Mouse (Mus musculus) MEL (cell line): Measurements from ENCODE around the gene Borcs8. TPM values are rescaled to one million over a fixed set of nuclear protein-coding genes. Genes with fewer than 3 reads are reported as not detected.

Experiments used
- DNase-seq: peaks from one replicate; pipeline ENCODE4 v3.0.0; 2011; ENCODE audit warnings: low read depth, low spot score
- H3K27ac ChIP-seq: 2 replicates; pipeline ENCODE4 v1.5.1; 2012; ENCODE audit warnings: low read depth, mild to moderate bottlenecking, control low read depth, low read length, moderate library complexity; ENCODE audit not compliant: control insufficient read depth
- H3K27me3 ChIP-seq, 2 experiments: fragments of 150-350 bp in 1 of 2; sonication (generic) in 1 of 2; 2 replicates each; pipeline ENCODE4 v1.6.1; 2012; ENCODE audit warnings: low read length in 2 of 2, mild to moderate bottlenecking in 2 of 2, improper control_type of control experiment in 1 of 2, moderate library complexity in 1 of 2; ENCODE audit not compliant: insufficient read depth in 2 of 2, control insufficient read depth in 1 of 2
- H3K36me3 ChIP-seq, 2 experiments: 2 replicates each; pipeline ENCODE4 v1.6.1; 2012 to 2014; ENCODE audit warnings: low read length in 2 of 2, improper control_type of control experiment in 1 of 2, inconsistent platforms in 1 of 2, mild to moderate bottlenecking in 1 of 2; ENCODE audit not compliant: insufficient read depth in 2 of 2, control insufficient read depth in 1 of 2
- H3K4me1 ChIP-seq, 2 experiments: fragments of 150-350 bp in 1 of 2; sonication (generic) in 1 of 2; 2 replicates each; pipeline ENCODE4 v1.6.1; 2012; ENCODE audit warnings: low read length in 2 of 2, improper control_type of control experiment in 1 of 2, mild to moderate bottlenecking in 1 of 2; ENCODE audit not compliant: insufficient read depth in 2 of 2, control insufficient read depth in 1 of 2
- H3K4me3 ChIP-seq, 2 experiments: fragments of 150-350 bp in 1 of 2; sonication (generic) in 1 of 2; 2 replicates each; pipeline ENCODE4 v1.5.1; 2012; ENCODE audit warnings: low read depth in 2 of 2, low read length in 2 of 2, mild to moderate bottlenecking in 2 of 2, moderate library complexity in 2 of 2, control low read depth in 1 of 2, improper control_type of control experiment in 1 of 2; ENCODE audit not compliant: control insufficient read depth in 1 of 2, insufficient read depth in 1 of 2
- H3K79me2 ChIP-seq: 2 replicates; pipeline ENCODE4 v1.6.1; 2012; ENCODE audit warnings: mild to moderate bottlenecking, low read length, moderate library complexity; ENCODE audit not compliant: control insufficient read depth, poor library complexity, insufficient read depth
- H3K9ac ChIP-seq: 2 replicates; pipeline ENCODE4 v1.6.1; 2012; ENCODE audit warnings: low read depth, mild to moderate bottlenecking, control low read depth, low read length, moderate library complexity; ENCODE audit not compliant: control insufficient read depth, poor library complexity, severe bottlenecking
- H3K9me3 ChIP-seq: fragments of 150-350 bp; sonication (generic); replicated peaks from 2 replicates; pipeline ENCODE4 v1.6.1; 2012; ENCODE audit warnings: mild to moderate bottlenecking, low read length, improper control_type of control experiment, moderate library complexity; ENCODE audit not compliant: insufficient read depth
- CHD1 ChIP-seq: IDR thresholded peaks from 2 replicates; pipeline ENCODE4 v1.6.1; 2012; ENCODE audit warnings: low read depth, mild to moderate bottlenecking, inconsistent platforms, low read length, improper control_type of control experiment
- CHD2 ChIP-seq: IDR thresholded peaks from 2 replicates; pipeline ENCODE4 v1.6.1; 2011; ENCODE audit warnings: low read length, improper control_type of control experiment
- EP300 ChIP-seq, 2 experiments: IDR thresholded peaks; 2 replicates each; pipeline ENCODE4 v1.6.1; 2011; ENCODE audit warnings: improper control_type of control experiment in 2 of 2, low read length in 2 of 2, low read depth in 1 of 2, mild to moderate bottlenecking in 1 of 2
- ETS1 ChIP-seq: IDR thresholded peaks from 2 replicates; pipeline ENCODE4 v1.6.1; 2012; ENCODE audit warnings: low read depth, mild to moderate bottlenecking, inconsistent platforms, low read length, improper control_type of control experiment, moderate library complexity
- HCFC1 ChIP-seq: IDR thresholded peaks from 2 replicates; pipeline ENCODE4 v1.6.1; 2012; ENCODE audit warnings: low read depth, mild to moderate bottlenecking, inconsistent platforms, low read length, improper control_type of control experiment, moderate library complexity
- MAFK ChIP-seq: IDR thresholded peaks from 2 replicates; pipeline ENCODE4 v1.6.1; 2011; ENCODE audit warnings: low read depth, mild to moderate bottlenecking, low read length, improper control_type of control experiment, borderline replicate concordance
- MAZ ChIP-seq: IDR thresholded peaks from 2 replicates; pipeline ENCODE4 v1.6.1; 2012; ENCODE audit warnings: low read depth, mild to moderate bottlenecking, inconsistent platforms, low read length, improper control_type of control experiment
- MEF2A ChIP-seq: IDR thresholded peaks from 2 replicates; pipeline ENCODE4 v1.6.1; 2014; ENCODE audit warnings: low read depth, mild to moderate bottlenecking, inconsistent platforms, low read length, improper control_type of control experiment; ENCODE audit not compliant: poor library complexity, insufficient replicate concordance, severe bottlenecking; ENCODE audit errors: extremely low read depth
- MXI1 ChIP-seq: IDR thresholded peaks from 2 replicates; pipeline ENCODE4 v1.6.1; 2011; ENCODE audit warnings: mild to moderate bottlenecking, low read depth, low read length, improper control_type of control experiment
- MYB ChIP-seq: IDR thresholded peaks from 2 replicates; pipeline ENCODE4 v1.6.1; 2011; ENCODE audit warnings: mild to moderate bottlenecking, low read depth, low read length, improper control_type of control experiment
- MYC ChIP-seq: IDR thresholded peaks from 2 replicates; pipeline ENCODE4 v1.6.1; 2011; ENCODE audit warnings: low read depth, mild to moderate bottlenecking, low read length, improper control_type of control experiment, moderate library complexity
- POLR2A ChIP-seq, 2 experiments: IDR thresholded peaks; 2 replicates each; pipeline ENCODE4 v1.6.1; 2011 to 2012; ENCODE audit warnings: low read length in 2 of 2, mild to moderate bottlenecking in 2 of 2, control low read depth in 1 of 2, improper control_type of control experiment in 1 of 2, low read depth in 1 of 2, moderate library complexity in 1 of 2; ENCODE audit not compliant: control insufficient read depth in 1 of 2, insufficient read depth in 1 of 2, poor library complexity in 1 of 2
- POLR2AphosphoS5 ChIP-seq: IDR thresholded peaks from 2 replicates; pipeline ENCODE4 v1.6.1; 2012; ENCODE audit warnings: low read depth, borderline replicate concordance, mild to moderate bottlenecking, inconsistent platforms, low read length, moderate library complexity, mixed read lengths
- RAD21 ChIP-seq: IDR thresholded peaks from 2 replicates; pipeline ENCODE4 v1.6.1; 2011; ENCODE audit warnings: mild to moderate bottlenecking, low read depth, low read length, improper control_type of control experiment
- SIN3A ChIP-seq: IDR thresholded peaks from 2 replicates; pipeline ENCODE4 v1.6.1; 2012; ENCODE audit warnings: low read length, improper control_type of control experiment, inconsistent platforms
- SMC3 ChIP-seq: IDR thresholded peaks from 2 replicates; pipeline ENCODE4 v1.6.1; 2011; ENCODE audit warnings: low read depth, low read length, improper control_type of control experiment
- TBP ChIP-seq: IDR thresholded peaks from 2 replicates; pipeline ENCODE4 v1.8.0; 2011; ENCODE audit warnings: low read depth, low read length, improper control_type of control experiment
- UBTF ChIP-seq: IDR thresholded peaks from 2 replicates; pipeline ENCODE4 v1.6.1; 2012; ENCODE audit warnings: low read depth, mild to moderate bottlenecking, inconsistent platforms, low read length, improper control_type of control experiment, moderate library complexity, borderline replicate concordance; ENCODE audit not compliant: insufficient read depth
- USF1 ChIP-seq: IDR thresholded peaks from 2 replicates; pipeline ENCODE4 v1.6.1; 2014; ENCODE audit warnings: low read depth, mild to moderate bottlenecking, inconsistent platforms, low read length, improper control_type of control experiment, moderate library complexity
- ZC3H11A ChIP-seq: IDR thresholded peaks from 2 replicates; pipeline ENCODE4 v1.6.1; 2012; ENCODE audit warnings: low read depth, mild to moderate bottlenecking, inconsistent platforms, low read length, improper control_type of control experiment
- ZMIZ1 ChIP-seq: IDR thresholded peaks from 2 replicates; pipeline ENCODE4 v1.6.1; 2012; ENCODE audit warnings: low read depth, mild to moderate bottlenecking, inconsistent platforms, low read length, improper control_type of control experiment, moderate library complexity
- ZNF384 ChIP-seq: IDR thresholded peaks from 2 replicates; pipeline ENCODE4 v1.6.1; 2012; ENCODE audit warnings: low read depth, mild to moderate bottlenecking, inconsistent platforms, low read length, improper control_type of control experiment
- polyA plus RNA-seq, 2 experiments: library from polyadenylated mRNA; stranded (reverse) in 1 of 2; unstranded in 1 of 2; fragments of >175 nt in 1 of 2; fragments of >200 nt in 1 of 2; gene quantifications; 2 replicates each; pipeline versions ENCODE4 v1.2.1 to v1.2.4; 2012; ENCODE audit warnings: low replicate concordance in 2 of 2, low read depth in 1 of 2; ENCODE audit not compliant: insufficient read length in 2 of 2, insufficient read depth in 1 of 2, missing spikeins in 1 of 2
- total RNA-seq: library from RNA; depleted of rRNA; stranded (reverse); fragments of 300-350 nt; gene quantifications from 2 replicates; pipeline ENCODE4 v1.2.3, GENCODE M21; 2012

The Borcs8 gene
- total and polyA plus RNA-seq, 3 experiments = 49.5 to 73.0 TPM; not detected in 1

DNA sequence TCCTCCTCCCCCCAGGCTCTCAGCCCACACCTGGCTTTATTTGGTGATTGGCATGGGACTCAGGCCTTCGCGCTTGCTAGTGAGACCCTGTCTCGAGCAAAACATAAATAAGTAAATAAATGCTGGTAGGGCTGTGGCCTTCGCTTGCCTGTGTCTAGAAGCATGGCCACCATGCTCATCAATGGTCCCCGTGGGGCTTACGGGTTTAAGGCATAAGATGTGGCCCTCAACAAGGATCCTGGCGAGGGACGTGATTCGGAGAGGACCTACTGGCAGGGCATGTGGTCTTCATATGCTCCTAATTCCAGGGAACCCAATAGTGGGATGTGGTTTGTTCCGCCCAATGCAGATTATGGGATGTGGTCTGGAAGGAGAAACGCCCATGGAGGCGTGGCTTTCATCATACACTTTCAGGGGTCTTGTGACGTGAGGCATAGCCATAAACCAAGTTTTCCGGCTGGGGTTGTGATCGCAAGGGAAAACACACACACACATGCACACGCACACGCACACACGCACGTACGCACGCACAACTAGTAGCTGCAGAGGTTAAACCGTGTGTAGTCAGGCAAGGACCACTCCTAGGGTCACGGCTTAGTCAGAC, 28.0 kb upstream of the Borcs8 start:
- Histone ChIP-seq H3K27me3 (0 out of 4 replicates have a peak, but pooled peaks cover 0 to 1% of the 10 kb centered on the region in 2 experiments), H3K27ac (no peak overlapping the region), H3K4me1 (no peaks in the 10 kb centered on the region), H3K36me3 (no peaks in the 10 kb centered on the region), H3K9ac (no peak overlapping the region), H3K4me3 (no peak overlapping the region), H3K79me2 (no peaks in the 10 kb centered on the region), H3K9me3 (no peaks in the 10 kb centered on the region)
- TF ChIP-seq ZC3H11A = no peak
- no peak for DNase-seq

DNA sequence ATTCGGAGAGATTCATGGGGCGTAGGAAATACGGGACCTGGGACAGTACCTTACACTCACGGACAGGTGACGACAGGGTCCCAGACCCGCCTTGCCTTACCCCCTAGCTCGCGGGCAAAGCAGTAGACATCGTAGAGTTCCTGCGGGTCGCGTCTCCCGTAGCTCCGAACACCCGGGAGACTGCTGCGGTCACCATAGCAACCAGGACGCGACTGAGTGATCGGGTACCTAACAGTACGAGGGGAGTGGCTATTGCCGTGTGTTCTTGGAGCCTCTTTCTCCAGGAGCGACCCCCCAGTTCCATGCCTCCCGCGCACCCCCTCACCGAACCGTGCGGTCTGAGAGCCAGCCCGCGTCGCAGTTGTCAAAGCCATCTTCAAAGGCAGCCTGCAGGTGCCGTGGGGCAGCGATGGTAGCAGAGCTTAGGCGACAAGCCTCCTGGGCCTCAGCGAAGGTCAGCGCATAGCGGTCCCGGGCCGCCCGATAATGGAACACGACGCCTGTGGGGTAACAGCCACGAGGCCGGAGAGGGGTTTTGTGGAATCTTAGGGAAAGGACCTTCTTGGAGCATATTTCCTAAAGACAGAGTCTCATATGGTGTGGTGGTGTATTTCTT, 26.8 kb upstream of the Borcs8 start:
- no peaks in the 10 kb centered on the region for H3K9me3 ChIP-seq
- H3K27me3 ChIP-seq = 0 out of 4 replicates have a peak, but pooled peaks cover 0 to 2% of the 10 kb centered on the region in 2 experiments
- H3K27ac ChIP-seq = no peak overlapping the region
- no peaks in the 10 kb centered on the region for H3K79me2 ChIP-seq
- TF ChIP-seq HCFC1 = no peak
- TF ChIP-seq USF1 = no peak
- no peak for TF ChIP-seq EP300 (IDR thresholded peaks at IDR 0.05; ENCODE audit: low read depth in 1 of 2, low read length in 2 of 2)
- no peak for TF ChIP-seq UBTF
- TF ChIP-seq POLR2A (IDR thresholded peaks at IDR 0.05; ENCODE audit: control insufficient read depth in 1 of 2, insufficient read depth in 1 of 2, low read depth in 1 of 2, low read length in 2 of 2, poor library complexity in 1 of 2) = no peak
- no peak for TF ChIP-seq CHD2
- TF ChIP-seq CHD1 = no peak
- TF ChIP-seq ETS1 = no peak
- no peak for TF ChIP-seq MEF2A
- TF ChIP-seq RAD21 = no peak
- TF ChIP-seq SMC3 = no peak
- H3K9ac ChIP-seq = no peak overlapping the region
- H3K36me3 ChIP-seq = no peaks in the 10 kb centered on the region
- H3K4me1 ChIP-seq = no peaks in the 10 kb centered on the region
- no peak for DNase-seq
- H3K4me3 ChIP-seq = no peak overlapping the region

DNA sequence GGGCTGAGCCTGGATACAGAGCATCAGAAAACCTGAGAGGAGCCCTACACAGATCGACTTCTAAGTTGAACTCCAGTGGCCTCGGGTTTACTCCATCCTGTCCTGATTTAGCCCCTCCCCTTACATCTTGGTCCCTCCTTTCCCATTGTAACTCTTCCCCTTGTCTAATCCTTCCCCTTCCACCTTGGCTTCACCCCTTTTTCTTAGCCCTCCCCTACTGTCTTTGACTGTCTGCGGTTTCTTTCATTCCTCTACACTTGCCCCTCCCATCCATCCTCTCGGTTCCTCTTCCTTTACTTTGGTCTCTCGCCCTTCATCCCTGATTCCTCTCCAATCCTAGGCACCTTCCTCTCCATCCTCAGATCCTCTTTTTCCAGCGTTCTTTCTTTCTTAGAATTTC, 24.8 kb upstream of the Borcs8 start:
- TF ChIP-seq MAZ (no peak), MXI1 (no peak), HCFC1 (no peak), SMC3 (no peak), MAFK (no peak), ZNF384 (no peak), CHD1 (no peak), ZC3H11A (no peak), SIN3A (no peak), ZMIZ1 (no peak), UBTF (no peak), POLR2AphosphoS5 (no peak), MYC (no peak), MYB (no peak), TBP (no peak)
- Histone ChIP-seq H3K36me3 (no peaks in the 10 kb centered on the region), H3K9ac (no peak overlapping the region), H3K27ac (no peak overlapping the region), H3K4me1 (no peaks in the 10 kb centered on the region), H3K27me3 (0 out of 4 replicates have a peak, but pooled peaks cover 0 to 3% of the 10 kb centered on the region in 2 experiments), H3K9me3 (no peaks in the 10 kb centered on the region), H3K4me3 (no peak overlapping the region), H3K79me2 (no peaks in the 10 kb centered on the region)
- DNase-seq = no peak
